Mouse (Mus musculus) heart, postnatal 0 days (tissue): Measurements from ENCODE around the gene Dgat2.

Source experiments
- CTCF ChIP-seq: IDR thresholded peaks from 2 replicates; pipeline ENCODE4 v1.5.1; 2016; ENCODE audit warnings: antibody characterized with exemption, control low read depth, low read depth
- EP300 ChIP-seq: IDR thresholded peaks from 2 replicates; pipeline ENCODE4 v1.6.1; 2016; ENCODE audit warnings: antibody characterized with exemption, low read depth

GRCm38 (mm10) chr7:99185405-99185804, 2.9 kb upstream of the Dgat2 start:
- TF ChIP-seq CTCF (no peak), EP300 (no peak)
